Mouse (Mus musculus) forebrain, embryonic 16.5 days (tissue): Measurements from ENCODE around the gene Ear1. TPM values are rescaled to one million over a fixed set of nuclear protein-coding genes. Genes with fewer than 3 reads are reported as not detected.
"Not testable (repeated sequence)": the region's sequence is repeated elsewhere in the genome, so short reads cannot be mapped to it uniquely, and the experiment has no call there.

Source experiments
- ATAC-seq: fragments of 200-750 bp; cut with Nextera tagmentation; 2 replicates; pipeline ENCODE4 v1.8.0; 2017; ENCODE audit warnings: mild to moderate bottlenecking, moderate library complexity
- H3K27ac ChIP-seq: fragments of 300-500 bp; sonication (generic); 2 replicates; pipeline ENCODE4 v1.5.1; 2014; ENCODE audit warnings: low read length, control low read depth
- H3K27me3 ChIP-seq: fragments of 300-500 bp; sonication (generic); replicated peaks from 2 replicates; pipeline ENCODE4 v1.6.1; 2014; ENCODE audit warnings: low read length; ENCODE audit not compliant: control insufficient read depth, insufficient read depth
- H3K36me3 ChIP-seq: fragments of 300-500 bp; sonication (generic); 2 replicates; pipeline ENCODE4 v1.6.1; 2014; ENCODE audit not compliant: control insufficient read depth, insufficient read depth
- H3K4me1 ChIP-seq: fragments of 300-500 bp; sonication (generic); replicated peaks from 2 replicates; pipeline ENCODE4 v1.6.1; 2014; ENCODE audit warnings: low read length; ENCODE audit not compliant: control insufficient read depth, insufficient read depth
- H3K4me2 ChIP-seq: fragments of 300-500 bp; sonication (generic); 2 replicates; pipeline ENCODE4 v1.6.1; 2014; ENCODE audit warnings: mild to moderate bottlenecking, low read length, control low read depth
- H3K4me3 ChIP-seq: fragments of 300-500 bp; sonication (generic); replicated peaks from 2 replicates; pipeline ENCODE4 v1.5.1; 2014; ENCODE audit warnings: mild to moderate bottlenecking, low read length, control low read depth
- H3K9ac ChIP-seq: fragments of 300-500 bp; sonication (generic); replicated peaks from 2 replicates; pipeline ENCODE4 v1.6.1; 2014; ENCODE audit warnings: low read depth, low read length, control low read depth
- H3K9me3 ChIP-seq: fragments of 300-500 bp; sonication (generic); 2 replicates; pipeline ENCODE4 v1.6.1; 2016; ENCODE audit warnings: low read length; ENCODE audit not compliant: control insufficient read depth
- WGBS: fragments of 180-500 bp; shearing (Covaris S2); extraction: QIAGEN DNeasy Blood & Tissue Kit; methylation state at CpG from one replicate; pipeline ENCODE4 v1.1.7; 2014; 5-methylcytosine and 5-hydroxymethylcytosine counted together
- polyA plus RNA-seq: library from polyadenylated mRNA; unstranded; fragments of >200 nt; fragmentation: Nextera tagmentation; extraction: Ambion mirVana; gene quantifications from 2 replicates; pipeline ENCODE4 v1.2.1, GENCODE M21; 2015

Gene Ear1
- polyA plus RNA-seq, result not detected in 2 replicates

DNA sequence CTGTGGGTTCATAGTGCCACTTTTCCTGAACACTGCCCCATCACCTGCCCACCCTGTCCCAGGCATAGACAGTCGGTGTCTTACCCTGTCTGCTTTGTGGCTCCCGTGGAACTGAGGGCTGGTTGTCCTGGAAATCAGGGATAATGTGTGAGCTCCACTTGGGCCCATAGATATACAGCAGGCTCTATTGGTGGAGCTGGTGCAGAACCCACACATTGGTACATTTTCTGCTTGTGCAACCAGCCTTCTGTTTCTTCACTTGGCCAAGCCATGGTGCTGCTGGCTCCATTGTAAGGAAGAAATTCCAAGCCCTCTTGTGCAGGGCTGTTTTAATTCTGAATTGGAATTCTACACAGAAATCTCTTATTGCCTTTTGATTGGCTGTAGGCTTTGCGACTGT lies at the start of gene Ear1:
Gene Ear1, minus strand, starts transcription at position 101 of the 400 bp plus-strand sequence.
- not testable (repeated sequence) for H3K4me1 ChIP-seq, H3K27me3 ChIP-seq, H3K36me3 ChIP-seq, H3K4me2 ChIP-seq, H3K27ac ChIP-seq, H3K4me3 ChIP-seq, ATAC-seq, H3K9ac ChIP-seq, H3K9me3 ChIP-seq
- WGBS, result 90% methylated on average over 2 of the region's 3 CpGs

DNA sequence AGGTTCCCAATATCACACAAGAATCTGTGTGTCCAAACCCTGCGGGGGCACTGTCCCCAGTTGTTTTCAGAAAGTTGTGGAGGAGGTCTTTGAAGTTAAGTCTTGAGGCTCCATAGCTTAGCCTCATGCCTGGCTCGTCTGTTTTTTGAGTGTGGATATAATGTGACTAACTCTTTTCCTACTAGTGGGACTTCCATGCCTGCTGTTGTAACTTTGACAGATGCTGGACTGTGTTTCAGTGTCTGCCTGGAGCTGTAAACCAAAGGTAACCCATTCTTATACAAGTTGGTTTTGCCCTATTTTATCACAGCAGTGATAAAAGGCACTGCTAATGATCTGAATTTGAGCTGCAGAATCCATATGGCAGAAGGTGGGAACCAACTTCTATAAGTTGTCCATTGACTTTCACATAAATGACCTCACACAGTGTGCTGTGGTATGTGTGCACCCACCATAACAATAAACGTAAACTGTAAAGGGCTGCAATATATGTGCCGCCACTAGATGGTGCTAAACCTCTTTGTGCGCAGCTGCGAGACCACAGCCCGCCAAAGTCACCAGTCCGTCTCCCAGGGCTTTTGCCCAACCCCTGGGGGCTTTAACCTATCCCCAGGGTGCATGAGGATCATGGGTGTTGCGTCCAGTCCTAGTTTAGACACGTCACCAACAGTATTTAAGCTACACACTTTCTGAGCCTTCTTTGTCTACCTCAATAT lies 49.5 kb upstream of the Ear1 start, which contains the start of gene Gm8113:
Gene Gm8113, plus strand, starts transcription at position 703 of the 716 bp plus-strand sequence.
- H3K27ac ChIP-seq, result peak within 1 kb of the TSS; percentile 80
- H3K4me1 ChIP-seq, H3K27me3 ChIP-seq, H3K36me3 ChIP-seq, H3K9me3 ChIP-seq: not testable (repeated sequence)
- ATAC-seq, result peak; percentile 99
- peak within 1 kb of the TSS; percentile 56 for H3K4me3 ChIP-seq
- 9% methylated on average over 10 of the region's 10 CpGs for WGBS
- peak within 1 kb of the TSS; percentile 41 for H3K4me2 ChIP-seq
- H3K9ac ChIP-seq, result peak within 1 kb of the TSS; percentile 51

DNA sequence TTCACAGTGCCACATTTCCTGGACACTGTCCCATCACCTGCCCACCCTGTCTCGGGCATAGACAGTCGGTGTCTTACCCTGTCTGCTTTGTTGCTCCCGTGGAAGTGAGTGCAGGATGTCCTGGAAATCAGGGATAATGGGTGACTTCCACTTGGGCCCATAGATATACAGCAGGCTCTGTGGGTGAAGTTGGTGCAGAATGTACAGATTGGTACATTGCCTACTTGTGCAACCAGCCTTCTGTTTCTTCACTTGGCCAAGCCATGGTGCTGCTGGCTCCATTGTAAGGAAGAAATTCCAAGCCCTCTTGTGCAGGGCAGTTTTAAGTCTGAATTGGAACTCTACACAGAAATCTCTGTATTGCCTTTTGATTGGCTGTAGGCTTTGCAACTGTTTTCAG lies 48.1 kb upstream of the Ear1 start, which contains the start of gene Ear10:
Gene Ear10, minus strand, starts transcription at position 101 of the 400 bp plus-strand sequence.
- H3K27me3 ChIP-seq, H3K27ac ChIP-seq, H3K9me3 ChIP-seq, H3K4me1 ChIP-seq, H3K4me2 ChIP-seq, H3K4me3 ChIP-seq, H3K36me3 ChIP-seq, H3K9ac ChIP-seq, ATAC-seq: not testable (repeated sequence)
- 78% methylated on average over 3 of the region's 3 CpGs for WGBS

DNA sequence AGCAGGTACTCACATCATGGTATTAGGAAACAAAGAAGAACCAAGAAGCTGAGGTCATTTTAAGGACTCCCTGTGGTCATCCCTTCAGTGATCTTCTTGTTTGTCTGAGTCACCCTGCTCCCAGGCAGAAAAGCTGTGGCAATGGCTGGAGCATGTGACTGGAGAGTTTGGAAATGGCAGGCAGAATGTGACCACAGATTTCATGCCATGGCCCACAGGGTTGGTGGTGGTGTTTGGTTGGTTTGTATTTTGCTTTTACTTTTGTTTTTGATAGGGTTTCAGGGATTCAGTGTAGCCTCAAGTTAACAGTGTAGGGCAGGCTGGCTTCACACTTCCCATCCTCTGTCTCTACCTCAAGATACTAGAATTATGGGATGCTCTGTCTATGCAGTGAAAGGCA lies 42.9 kb upstream of the Ear1 start:
- not testable (repeated sequence) for H3K4me2 ChIP-seq, ATAC-seq

DNA sequence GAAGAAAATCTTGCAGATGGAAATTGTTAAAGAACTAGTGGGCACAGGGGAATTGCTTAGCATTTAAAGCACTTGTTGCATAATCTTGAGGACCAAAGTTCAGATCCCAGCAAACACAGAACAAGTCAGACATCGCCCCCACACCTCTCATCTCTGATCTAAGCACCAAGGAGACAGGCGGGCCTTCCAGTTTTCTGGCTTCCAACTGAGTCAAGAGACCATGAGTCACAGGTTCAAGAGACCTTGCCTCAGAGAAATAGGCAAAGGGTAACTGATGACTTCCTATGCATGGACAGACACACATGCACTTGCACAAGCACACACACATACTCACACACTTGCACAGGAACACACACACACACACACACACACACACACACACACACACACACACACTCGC lies 23.3 kb upstream of the Ear1 start:
- WGBS, result 98% methylated on average over 3 of the region's 3 CpGs
- not testable (repeated sequence) for H3K27ac ChIP-seq, H3K27me3 ChIP-seq, ATAC-seq, H3K36me3 ChIP-seq, H3K4me3 ChIP-seq, H3K4me1 ChIP-seq, H3K9me3 ChIP-seq, H3K9ac ChIP-seq, H3K4me2 ChIP-seq

More for the DNA sequence above, 42.9 kb upstream of the Ear1 start:
- H3K9me3 ChIP-seq, H3K4me3 ChIP-seq, H3K36me3 ChIP-seq, H3K9ac ChIP-seq, H3K27ac ChIP-seq, H3K4me1 ChIP-seq, H3K27me3 ChIP-seq: not testable (repeated sequence)

DNA sequence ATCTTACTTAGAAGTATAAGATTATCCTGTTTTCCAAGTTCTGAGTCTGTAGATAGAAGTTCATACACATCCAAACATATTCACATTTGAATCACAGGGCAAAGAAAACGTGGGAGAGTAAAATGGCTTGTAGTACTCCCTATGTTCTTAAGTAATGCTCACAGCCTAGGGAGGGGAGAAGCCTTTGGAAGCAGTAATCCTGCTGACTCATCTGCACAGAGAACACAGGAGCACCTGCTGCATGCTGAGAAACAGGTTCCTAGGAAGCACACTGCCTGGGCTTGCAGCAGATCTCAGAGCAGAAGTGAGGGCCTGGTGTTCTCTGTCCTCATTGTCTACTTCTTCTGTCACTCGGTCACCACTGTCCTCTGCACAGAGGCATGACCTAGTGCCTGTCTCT lies 20.0 kb upstream of the Ear1 start:
- not testable (repeated sequence) for H3K27me3 ChIP-seq, ATAC-seq, H3K9me3 ChIP-seq, H3K4me3 ChIP-seq, H3K4me1 ChIP-seq, H3K27ac ChIP-seq, H3K9ac ChIP-seq, H3K36me3 ChIP-seq, H3K4me2 ChIP-seq
- 31% methylated on average over 1 of the region's 2 CpGs for WGBS

DNA sequence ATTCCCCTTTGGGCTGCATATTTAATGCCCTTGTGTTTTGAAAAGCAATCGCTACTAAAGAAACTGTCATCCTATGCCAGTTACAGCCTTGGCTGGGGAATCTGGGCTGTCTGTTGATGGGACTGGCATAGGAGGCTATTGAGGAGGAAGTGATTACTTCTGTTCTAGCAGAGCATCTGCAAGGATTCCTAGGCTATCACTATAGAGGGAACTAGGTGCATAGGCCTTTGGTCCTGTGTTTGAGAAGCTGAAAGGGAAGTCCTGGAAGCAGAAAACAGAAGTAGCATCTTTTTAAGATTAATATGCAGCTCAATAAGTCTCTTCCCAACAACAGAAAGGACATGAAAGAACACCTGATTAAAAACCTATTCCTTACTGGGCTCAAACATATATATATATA lies 16.0 kb upstream of the Ear1 start:
- H3K9ac ChIP-seq, H3K27me3 ChIP-seq, H3K9me3 ChIP-seq, H3K27ac ChIP-seq, ATAC-seq, H3K4me1 ChIP-seq, H3K36me3 ChIP-seq, H3K4me3 ChIP-seq, H3K4me2 ChIP-seq: not testable (repeated sequence)
- 100% methylated on average over 1 of the region's 1 CpGs for WGBS

DNA sequence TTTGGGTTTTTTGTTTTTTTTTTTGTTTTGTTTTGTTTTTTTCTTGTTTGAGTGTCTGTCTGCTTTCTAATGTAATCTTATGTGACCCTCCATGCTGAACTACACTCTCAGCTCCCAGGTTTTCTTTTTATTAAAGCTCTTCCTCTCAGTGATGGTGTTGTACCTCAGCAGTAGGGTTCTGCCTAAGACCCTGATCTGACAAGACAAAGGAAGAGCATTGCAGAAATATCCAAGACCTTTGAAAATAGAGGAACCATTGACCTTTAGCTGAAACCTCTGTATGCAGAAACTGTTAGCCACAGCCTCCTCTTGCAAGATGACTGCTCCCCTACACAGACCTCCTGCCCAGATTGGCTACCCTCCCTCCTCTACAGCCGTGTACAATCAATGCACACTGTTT lies 10.9 kb upstream of the Ear1 start:
- not testable (repeated sequence) for H3K4me2 ChIP-seq, ATAC-seq, H3K4me3 ChIP-seq, H3K4me1 ChIP-seq, H3K36me3 ChIP-seq, H3K9ac ChIP-seq, H3K27me3 ChIP-seq, H3K9me3 ChIP-seq, H3K27ac ChIP-seq
- 60% methylated on average over 1 of the region's 1 CpGs for WGBS

DNA sequence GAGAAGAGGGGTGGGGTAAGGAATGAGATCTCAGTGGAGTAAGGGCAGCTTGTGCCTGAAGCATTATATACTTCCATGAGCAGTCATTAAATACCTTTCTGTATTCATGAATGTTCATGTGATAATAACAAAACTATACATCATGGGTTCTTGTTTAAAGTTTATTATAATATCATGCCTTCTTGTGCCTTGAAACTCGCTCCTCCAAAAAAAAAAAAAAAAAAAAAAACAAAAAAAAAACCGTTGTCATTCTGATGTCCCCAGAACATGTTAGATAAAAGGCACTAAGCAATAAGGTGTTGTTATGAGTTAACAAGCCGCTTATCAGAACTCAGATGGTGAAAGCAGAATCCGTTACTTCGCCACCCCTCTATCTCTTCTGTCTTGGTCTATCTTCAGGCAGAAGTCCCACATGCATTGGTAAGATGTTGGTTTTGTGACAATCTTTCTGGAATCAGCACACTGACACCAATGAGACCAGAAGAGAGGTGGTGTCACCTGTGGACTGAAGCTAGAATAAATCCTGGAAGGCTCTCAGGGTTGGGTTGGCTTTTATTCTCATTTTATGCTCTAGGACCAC lies 4.7 kb upstream of the Ear1 start:
- H3K4me1 ChIP-seq, H3K9ac ChIP-seq, H3K4me2 ChIP-seq, H3K9me3 ChIP-seq, H3K4me3 ChIP-seq, H3K27ac ChIP-seq, H3K36me3 ChIP-seq, H3K27me3 ChIP-seq, ATAC-seq: not testable (repeated sequence)
- 96% methylated on average over 5 of the region's 5 CpGs for WGBS
